Mouse (Mus musculus) urinary bladder, postnatal 25 days (tissue): Measurements from ENCODE around the gene Iqcn.

Source experiments
- DNase-seq: peaks from one replicate; pipeline ENCODE4 v3.0.0; 2022; ENCODE audit warnings: low spot score

The Iqcn gene

DNA sequence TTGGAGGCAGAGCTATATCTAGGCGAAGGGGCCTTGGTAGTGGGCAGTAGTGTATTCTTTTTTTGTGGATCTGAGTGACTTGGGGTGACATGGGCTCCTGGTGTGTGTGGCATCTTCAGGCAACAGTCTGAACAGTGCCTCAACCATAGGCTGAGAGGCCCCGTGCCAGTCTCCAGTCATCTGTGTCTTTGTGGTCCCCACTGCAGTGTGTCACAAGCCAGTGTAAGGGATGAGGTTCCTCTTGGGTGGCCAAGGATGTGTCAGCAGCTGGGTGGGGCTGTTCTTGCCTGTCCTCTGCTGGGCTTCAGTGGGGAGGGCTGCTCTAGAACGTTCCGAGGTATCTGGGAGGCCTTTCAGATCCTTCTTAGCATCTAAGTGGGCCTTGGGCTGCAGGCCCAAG is 27.7 kb downstream of the Iqcn start:
- DNase-seq = no peak

GRCm38 (mm10) chr8:70737705-70738104 is 34.4 kb downstream of the Iqcn start:
- DNase-seq = no peak

DNA sequence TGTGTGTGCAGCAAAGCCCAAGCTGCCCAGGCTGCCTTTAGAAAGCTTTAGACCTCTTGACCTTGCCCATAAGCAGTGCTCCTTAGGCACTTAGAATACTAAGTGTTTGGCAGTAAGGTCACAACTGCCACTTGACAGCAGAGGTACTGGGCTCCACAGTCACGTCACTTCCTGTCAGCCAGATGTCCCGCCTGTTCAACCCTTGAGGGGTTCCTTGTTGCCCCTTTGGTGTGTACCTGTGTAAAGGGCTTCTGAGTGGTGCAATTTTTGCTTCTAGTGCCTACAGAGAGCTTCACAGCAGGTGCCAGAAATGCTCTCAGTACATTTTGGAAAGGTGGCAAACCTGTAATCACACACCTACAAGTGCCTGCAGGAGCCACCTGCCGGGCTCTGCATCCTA is 35.0 kb downstream of the Iqcn start:
- DNase-seq = no peak

GRCm38 (mm10) chr8:70741661-70742060 is 38.4 kb downstream of the Iqcn start:
- DNase-seq = no peak

DNA sequence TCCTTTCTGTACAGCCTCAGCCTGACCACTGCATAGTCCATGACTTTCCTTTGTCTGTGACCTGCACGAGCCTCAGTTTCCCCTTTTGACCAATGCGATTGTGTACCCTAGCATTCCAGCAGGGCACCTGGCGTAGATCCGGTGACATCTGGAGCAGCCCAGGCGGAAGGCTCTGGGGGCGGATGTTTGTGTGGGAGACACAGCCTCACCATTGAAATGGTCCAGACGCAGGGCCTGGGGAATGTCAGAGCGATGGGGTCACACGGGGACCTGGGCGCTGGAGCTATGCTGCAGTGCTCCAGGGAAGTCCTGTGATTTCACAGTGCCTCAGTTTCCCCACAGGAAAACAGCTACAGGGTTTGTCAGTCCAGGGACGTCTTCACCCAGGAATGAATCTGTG is 38.9 kb downstream of the Iqcn start:
- no peak for DNase-seq

DNA sequence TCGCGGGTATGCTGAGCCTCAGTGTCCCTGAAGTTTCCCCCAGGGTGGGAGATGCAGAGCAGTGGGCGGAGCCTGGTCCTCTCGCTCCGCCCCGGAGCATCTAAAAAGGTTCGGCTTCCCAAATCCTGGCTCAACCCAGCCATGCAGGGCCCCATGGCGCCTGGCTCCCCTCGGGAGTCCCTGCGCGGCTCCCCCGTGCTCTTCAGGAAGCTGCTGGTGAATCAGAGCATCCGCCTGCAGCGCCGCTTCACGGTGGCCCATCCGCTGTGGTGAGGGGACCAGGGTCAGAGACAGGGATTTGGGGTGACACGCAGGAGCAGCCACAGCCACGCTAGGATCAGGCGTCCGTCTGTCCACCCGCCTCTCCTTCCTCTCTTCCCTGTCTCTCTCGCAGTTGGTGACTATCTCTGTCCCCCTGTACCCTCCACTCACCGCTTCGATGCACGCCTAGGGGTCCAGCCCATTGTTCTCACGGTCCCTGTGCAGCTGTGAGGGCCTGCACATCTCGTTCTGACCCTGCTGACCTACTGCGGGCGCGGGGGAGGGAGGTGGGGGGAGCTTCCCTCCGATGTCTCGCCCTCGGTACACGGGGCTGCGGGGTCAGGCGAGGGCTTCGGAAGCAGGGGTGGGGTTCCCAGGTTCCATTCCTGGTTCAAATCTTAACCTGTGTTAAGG is 39.9 kb downstream of the Iqcn start:
- DNase-seq = no peak

- DNase-seq = no peak
Measured at GRCm38 (mm10) chr8:70743656-70744590, 40.7 kb downstream of the Iqcn start.

GRCm38 (mm10) chr8:70744806-70745205 is 41.5 kb downstream of the Iqcn start:
- no peak for DNase-seq

- DNase-seq = no peak
Measured at GRCm38 (mm10) chr8:70745691-70746220, 42.5 kb downstream of the Iqcn start.

DNA sequence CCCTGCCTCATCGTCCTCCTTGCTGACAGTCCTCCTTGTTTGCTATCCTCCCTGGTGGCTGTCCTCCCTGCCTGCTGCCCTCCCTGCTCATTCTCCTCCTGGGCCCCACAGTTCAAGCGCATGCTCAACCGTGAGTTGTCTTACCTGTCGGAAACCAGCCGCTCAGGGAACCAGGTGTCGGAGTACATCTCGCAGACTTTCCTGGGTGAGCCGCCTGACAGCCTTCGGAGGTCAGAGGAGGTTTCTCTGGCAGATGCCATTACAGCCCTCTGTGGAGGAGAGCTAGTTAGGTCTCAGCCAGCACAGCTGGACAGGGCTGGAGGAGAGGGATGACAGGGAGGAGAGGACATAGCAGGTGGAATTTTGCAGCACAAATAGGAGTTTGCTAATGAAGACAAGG is 43.4 kb downstream of the Iqcn start:
- no peak for DNase-seq

- DNase-seq = no peak
Measured at GRCm38 (mm10) chr8:70747211-70747890, 44.1 kb downstream of the Iqcn start.

DNA sequence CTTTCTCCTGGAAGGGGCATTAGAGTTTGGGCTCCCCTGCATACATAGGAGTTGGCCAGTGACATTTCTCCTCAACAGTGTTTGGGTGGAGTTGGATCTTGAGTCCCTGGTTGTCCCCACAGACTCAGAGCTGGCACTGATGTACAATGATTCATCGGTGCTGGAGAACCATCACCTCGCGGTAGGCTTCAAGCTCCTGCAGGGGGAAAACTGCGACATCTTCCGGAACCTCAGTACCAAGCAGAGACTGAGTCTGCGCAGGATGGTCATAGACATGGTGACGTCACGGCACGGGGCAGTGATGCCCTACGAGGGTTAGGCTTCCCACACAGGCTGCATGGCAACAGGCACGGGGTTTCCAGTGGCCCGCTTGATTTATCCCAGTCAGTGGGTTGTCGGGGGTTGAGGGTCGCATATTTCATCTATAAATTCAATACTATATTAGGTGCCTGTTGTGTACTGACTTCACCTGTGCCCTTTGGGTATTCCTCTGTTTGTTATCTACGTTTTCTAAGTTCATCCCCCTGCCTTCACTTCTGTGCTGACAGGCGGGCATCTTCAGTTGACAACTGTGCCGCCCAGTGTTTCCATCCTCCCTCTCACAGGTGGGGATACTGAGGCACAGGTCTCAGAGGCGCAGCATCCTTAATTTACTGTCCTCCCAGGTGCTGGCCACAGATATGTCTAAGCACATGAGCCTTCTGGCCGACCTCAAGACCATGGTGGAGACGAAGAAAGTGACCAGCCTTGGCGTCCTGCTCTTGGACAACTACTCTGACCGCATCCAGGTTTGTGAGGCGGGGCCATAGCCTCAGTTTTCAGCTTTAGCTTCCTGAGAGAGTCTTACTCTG is 45.2 kb downstream of the Iqcn start:
- DNase-seq = no peak

- DNase-seq = no peak
Measured at GRCm38 (mm10) chr8:70749097-70749674, 45.9 kb downstream of the Iqcn start.

- DNase-seq = no peak
Measured at GRCm38 (mm10) chr8:70750128-70750680, 46.9 kb downstream of the Iqcn start.

DNA sequence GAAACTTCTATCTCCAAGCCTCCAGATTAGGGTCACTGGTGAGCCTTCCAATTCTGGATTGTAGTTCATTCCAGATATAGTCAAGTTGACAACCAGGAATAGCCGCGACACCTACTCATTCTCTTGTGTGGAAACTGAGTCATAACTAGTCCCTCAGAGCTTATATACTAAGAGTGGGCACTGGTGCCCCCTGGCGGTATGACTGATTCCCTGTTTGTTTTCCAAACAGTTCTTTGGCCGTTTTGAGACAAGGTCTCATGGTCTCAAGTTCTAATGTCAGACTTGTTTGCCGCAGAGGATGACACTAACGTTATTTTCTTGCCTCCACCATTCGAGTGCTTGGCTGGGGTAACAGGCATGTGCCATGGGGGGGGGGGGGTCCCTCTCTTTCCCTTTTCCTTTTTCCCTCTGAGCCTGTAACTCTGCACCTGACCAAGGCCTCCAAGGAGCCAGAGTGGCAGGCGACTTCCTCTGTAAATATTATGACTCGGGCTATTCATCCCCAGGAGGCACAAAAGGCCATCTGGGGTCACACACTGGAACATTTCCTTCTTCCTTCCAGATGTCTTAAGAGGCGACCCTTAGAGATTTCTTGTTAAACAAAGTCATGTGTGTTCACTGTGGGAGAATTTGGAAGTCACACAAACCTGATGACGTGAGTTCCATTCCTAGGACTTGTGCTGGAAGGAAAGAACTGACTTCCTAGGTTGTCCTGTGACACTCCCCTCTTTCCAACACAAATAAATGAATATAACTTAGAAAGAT is 48.9 kb downstream of the Iqcn start:
- peak; percentile 72 for DNase-seq

- peak; percentile 69 for DNase-seq
Measured at GRCm38 (mm10) chr8:70753151-70753550, 49.9 kb downstream of the Iqcn start.

DNA sequence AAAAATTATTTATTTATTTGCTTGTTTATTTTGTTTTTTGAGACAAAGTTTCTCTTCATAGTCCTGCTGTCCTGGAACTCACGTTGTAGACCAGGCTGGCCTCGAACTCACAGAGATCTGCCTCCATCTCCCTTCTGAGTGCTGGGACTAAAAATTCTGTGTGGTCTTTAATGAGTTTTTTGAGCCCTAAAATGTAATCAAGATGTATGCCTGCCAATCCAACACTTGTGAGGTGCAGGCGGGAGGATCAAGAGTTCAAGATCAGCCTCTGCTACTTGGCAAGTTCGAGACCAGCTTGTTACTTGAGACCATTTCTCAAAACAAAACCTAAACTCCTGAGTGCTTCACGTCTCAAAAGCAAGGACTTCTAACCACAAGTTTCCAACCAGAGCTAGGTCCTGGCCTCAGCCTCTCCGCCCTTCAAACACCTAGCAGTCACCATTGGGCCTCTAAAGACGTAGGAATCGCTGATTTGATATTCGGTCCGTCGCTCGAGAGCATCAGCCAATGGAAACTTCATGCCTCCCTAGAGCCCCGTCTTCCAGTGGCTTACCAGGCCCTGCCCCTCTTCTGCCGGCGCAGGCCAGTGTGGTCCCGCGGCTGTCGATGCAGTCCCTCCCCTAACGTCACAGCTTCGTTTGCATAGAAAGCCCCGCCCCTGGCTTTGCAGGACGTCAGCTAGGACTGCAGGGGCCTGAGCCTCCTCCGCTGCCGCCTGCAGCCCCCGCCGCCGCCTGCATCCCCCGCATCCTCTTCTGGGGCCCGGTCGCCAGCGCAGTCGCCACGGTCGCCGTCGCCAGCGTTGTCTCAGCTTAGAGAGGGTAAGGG is 51.0 kb downstream of the Iqcn start, which contains the start of gene Rab3a:
Gene Rab3a, plus strand, starts transcription at position 637 of the 828 bp plus-strand sequence.
- DNase-seq = peak; percentile 85

DNA sequence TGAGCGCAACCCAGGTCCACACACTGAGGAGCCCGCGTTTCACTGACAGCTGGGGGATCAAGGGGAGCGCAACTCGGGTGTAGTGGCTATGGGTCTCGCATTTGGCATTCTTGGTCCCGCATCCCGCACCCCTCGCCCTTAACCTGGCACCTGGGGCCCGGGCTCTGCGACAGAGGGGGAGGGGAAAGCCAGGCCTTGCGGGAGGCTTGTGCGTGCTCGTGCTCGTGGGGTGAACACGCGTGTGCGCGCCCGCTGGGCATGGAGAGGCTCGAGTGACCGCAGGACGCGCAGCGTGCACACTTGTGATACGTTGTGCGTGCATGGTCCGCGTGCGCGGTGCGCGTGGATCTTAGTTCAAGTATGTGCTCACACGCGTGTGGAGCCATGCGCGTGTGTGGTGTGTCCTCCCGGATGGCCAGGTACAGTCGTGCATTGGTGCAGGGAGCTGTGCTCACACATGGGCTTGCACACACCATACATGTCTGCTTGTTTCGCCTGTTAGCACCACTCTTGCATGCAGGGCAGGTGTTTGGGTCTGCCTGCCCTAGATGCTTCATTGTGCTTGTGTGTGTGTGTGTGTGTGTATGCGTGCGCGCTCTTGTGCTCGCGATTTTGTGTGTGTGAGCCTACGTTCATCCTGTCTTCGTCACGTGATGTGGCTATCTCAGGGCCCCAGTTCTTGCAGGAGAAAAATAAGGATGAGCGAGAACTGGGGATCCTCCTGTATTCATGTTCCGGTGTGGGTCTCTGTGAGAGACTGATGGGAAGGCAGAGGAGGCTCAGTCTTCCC is 51.8 kb downstream of the Iqcn start:
- DNase-seq = no peak
